Mouse (Mus musculus) kidney, adult 8-10 months (tissue): ENCODE results near the gene Klk1b26.
"Not testable (repeated sequence)": the region's sequence is repeated elsewhere in the genome, so short reads cannot be mapped to it uniquely, and the experiment has no call there.

Experiments used
- DNase-seq, 2 experiments: peaks; one replicate each; pipeline ENCODE4 v3.0.0; 2022

The Klk1b26 gene

GRCm38 (mm10) chr7:44011868-44012267, at the start of gene Klk1b26:
TSS of gene Klk1b26 (plus strand) at chr7:44012168.
- not testable (repeated sequence) for DNase-seq

DNA sequence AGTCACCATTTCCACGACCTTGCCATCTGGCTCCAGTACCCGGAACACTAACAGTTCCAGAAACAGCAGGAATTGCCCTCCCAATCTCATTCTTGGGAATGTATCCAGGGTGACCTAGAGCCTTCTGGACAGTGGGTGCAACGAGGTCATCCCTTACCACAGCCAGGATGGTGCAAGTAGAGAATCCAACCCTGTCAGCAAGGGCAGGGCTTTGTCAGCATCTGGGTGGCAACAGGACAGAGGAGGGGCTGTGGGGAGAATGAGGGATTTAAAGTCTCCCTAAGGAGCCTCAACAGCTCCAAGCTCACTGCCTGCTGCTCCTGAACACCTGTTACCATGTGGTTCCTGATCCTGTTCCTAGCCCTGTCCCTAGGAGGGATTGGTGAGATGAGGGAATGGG, 45.5 kb upstream of the Klk1b26 start, which contains the start of gene Klk1b1:
Gene Klk1b1 (plus strand): TSS at position 301 of the 400 bp plus-strand sequence.
- no peak for DNase-seq

DNA sequence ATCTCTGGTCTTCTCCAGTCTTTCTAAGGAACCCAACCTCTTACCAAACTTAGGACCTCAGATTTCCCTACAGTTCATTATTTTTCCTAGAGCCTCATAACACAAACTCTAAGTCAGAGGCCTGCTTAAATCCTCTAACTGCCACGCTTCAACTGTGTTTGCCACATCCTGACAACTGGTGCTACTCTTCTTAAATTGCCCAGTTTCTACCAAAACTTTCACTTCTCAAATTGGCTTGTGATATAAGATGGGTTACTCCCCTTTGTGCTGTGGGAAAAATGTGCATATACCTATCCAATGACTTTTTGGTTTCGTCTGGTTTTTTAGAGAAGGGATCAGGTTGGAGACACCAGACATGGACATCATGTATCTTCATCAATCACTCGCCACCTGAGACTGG, 44.9 kb upstream of the Klk1b26 start:
- DNase-seq: no peak

DNA sequence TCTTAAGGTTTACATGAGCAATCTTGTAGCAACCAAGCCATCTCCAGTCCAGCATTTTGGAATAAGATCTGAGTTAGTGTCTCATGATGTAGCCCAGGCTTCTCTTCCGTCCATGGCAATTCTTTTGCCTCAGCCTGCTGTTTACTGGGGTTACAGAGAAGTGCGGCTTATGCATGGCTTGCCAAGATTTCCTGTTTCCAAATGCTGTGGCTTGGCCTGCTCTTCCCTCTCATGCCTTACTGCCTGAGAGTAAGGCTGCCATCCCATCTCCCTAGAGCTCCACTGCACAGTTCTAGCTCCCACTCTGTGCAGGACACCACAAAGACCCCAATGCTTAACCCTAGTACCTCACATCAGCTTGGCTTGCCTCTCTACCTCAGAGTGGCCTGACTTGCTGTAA, 44.4 kb upstream of the Klk1b26 start:
- no peak for DNase-seq

DNA sequence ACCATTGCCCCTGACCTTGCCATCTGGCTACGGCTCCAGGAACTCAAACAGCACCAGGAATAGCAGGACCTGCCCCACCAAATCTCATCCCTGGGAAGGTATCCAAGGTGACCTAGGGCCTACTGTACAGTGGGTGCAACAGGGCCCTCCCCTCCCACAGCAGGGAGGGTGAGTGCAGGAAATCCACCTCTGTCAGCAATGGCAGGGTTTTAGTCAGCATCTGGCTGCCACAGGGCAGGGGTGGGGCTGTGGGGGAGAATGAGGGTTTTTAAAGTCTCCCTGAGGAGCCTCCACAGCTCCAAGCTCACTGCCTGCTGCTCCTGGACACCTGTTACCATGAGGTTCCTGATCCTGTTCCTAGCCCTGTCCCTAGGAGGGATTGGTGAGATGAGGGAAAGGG, 36.2 kb upstream of the Klk1b26 start, which contains the start of gene Klk1b9:
Gene Klk1b9 (plus strand): TSS at position 301 of the 400 bp plus-strand sequence.
- DNase-seq: not testable (repeated sequence)

DNA sequence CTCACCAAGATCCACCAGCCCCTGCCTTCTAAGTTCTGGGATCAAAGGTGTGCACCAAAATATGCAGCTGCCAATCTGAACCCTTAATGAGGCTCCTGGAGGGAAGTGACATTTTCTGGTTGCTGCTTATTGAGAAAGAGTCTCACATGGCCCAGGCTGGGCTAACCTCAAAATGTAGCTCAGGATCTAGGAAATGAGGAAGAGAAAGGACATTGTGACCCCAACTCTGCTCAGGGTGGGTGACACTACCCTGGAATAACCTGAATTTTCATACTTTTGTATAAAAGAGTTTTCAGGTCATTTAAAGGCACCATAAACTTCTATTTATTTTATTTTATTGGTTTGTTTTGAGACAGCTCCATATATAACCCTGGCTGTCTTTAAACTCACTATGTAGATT, 26.3 kb upstream of the Klk1b26 start:
- no peak for DNase-seq

GRCm38 (mm10) chr7:43994821-43995220, 17.1 kb upstream of the Klk1b26 start:
- DNase-seq: not testable (repeated sequence)

DNA sequence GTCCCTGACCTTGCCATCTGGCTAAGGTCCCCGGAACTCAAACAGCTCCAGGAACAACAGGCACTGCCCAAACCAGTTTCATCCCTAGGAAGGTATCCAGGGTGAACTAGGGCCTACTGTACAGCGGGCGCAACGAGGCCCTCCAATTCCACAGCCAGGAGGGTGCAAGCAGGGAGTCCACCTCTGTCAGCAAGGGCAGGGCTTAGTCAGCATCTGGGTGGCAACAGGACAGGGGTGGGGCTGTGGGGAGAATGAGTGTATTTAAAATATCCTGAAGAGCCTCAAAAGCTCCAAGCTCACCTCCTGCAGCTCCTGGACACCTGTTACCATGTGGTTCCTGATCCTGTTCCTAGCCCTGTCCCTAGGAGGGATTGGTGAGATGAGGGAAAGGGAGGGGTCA, 16.4 kb upstream of the Klk1b26 start, which contains the start of gene Klk1b11:
Gene Klk1b11 (plus strand): TSS at position 301 of the 400 bp plus-strand sequence.
- not testable (repeated sequence) for DNase-seq

DNA sequence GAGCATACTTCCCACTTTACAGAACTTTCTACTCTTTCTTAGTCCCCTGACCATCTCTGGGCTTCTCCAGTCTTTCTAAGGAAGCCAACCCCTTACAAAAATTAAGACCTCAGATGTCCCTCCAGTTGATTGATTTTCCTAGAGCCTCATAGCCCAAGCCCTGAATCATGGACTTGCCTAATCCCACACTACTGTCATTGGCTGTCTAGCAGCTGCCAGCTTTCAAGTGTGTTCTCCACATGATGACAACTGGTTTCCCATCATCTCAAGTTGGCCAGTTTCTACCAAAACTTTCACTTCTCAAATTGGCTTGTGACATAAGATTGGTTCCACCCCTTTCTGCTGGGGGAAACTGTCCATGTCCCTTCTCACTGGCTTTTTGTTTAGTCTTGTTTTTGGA, 7.1 kb upstream of the Klk1b26 start:
- DNase-seq: no peak

DNA sequence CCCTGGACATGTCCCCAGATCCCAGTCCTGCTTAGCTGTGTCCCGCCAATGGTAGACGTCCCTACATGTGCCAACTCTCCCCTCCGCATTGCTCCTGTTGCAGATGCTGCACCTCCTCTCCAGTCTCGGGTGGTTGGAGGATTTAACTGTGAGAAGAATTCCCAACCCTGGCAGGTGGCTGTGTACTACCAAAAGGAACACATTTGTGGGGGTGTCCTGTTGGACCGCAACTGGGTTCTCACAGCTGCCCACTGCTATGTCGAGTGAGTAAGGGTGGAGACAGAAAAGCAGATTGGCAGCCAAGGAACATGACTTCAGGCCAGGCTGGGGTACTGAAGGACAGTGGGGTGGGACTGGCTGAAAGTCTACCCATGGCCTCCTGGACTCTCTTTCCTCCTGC, 2.7 kb downstream of the Klk1b26 start:
- not testable (repeated sequence) for DNase-seq

DNA sequence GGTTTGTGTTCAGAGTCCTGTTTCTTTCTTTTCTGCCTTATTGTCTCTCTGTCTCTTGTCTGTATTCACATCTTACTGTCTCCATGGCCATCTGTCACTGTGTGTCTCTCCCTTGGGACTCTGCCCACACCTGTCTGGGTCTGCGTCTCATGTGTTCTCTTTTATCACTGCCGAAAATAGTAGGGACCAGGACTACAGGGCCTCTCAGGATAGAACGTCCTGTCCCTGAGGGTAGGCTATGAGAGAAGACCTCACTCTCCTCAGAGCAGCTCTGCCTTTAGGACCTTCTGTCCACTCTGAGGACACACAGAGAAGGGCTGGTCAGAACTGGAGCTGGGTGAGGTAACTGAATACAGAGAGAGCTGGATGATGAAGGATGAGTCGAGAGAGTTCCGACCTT, 3.1 kb downstream of the Klk1b26 start:
- no peak for DNase-seq

DNA sequence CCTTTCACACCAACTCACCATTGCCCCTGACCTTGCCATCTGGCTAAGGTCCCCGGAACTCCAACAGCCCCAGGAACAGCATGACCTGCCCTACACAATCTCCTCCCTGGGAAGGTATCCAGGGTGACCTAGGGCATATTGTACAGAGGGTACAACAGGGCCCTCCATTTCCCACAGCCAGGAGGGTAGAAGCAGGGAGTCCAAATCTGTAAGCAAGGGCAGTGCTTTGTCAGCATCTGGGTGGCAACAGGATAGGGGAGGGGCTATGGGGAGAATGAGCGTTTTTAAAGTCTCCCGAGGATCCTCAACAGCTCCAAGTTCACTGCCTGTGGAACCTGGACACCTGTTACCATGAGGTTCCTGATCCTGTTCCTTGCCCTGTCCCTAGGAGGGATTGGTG, 40.0 kb downstream of the Klk1b26 start, which contains the start of gene Klk1b27:
Gene Klk1b27 (plus strand): TSS at position 301 of the 400 bp plus-strand sequence.
- not testable (repeated sequence) for DNase-seq
